Mouse (Mus musculus) limb, embryonic 15.5 days (tissue): ENCODE measurements at regions not wholly inside any gene's neighbourhood (a gene's known extent, or its start where the extent isn't known, plus 50 kb on each side); places are given as distances from the start of the nearest gene placed in this dataset.
"Not testable (repeated sequence)": the region's sequence is repeated elsewhere in the genome, so short reads cannot be mapped to it uniquely, and the experiment has no call there.

Source experiments
- ATAC-seq: fragments of 200-750 bp; cut with Nextera tagmentation; 2 replicates; pipeline ENCODE4 v1.8.0; 2017; ENCODE audit warnings: low read depth, moderate TSS enrichment; ENCODE audit not compliant: insufficient number of reproducible peaks, low FRiP score, low TSS enrichment
- H3K27ac ChIP-seq: fragments of 300-500 bp; sonication (generic); 2 replicates; pipeline ENCODE4 v1.5.1; 2015; ENCODE audit warnings: moderate library complexity, mild to moderate bottlenecking, inconsistent platforms
- H3K27me3 ChIP-seq: fragments of 300-500 bp; sonication (generic); 2 replicates; pipeline ENCODE4 v1.6.1; 2015; ENCODE audit warnings: inconsistent platforms
- H3K36me3 ChIP-seq: fragments of 300-500 bp; sonication (generic); 2 replicates; pipeline ENCODE4 v1.6.1; 2015; ENCODE audit warnings: inconsistent platforms
- H3K4me1 ChIP-seq: fragments of 300-500 bp; sonication (generic); 2 replicates; pipeline ENCODE4 v1.6.1; 2015; ENCODE audit warnings: inconsistent platforms
- H3K4me2 ChIP-seq: fragments of 300-500 bp; sonication (generic); 2 replicates; pipeline ENCODE4 v1.6.1; 2015; ENCODE audit warnings: mild to moderate bottlenecking, inconsistent platforms
- H3K4me3 ChIP-seq: fragments of 300-500 bp; sonication (generic); 2 replicates; pipeline ENCODE4 v1.5.1; 2015; ENCODE audit warnings: mild to moderate bottlenecking, inconsistent platforms
- H3K9ac ChIP-seq: fragments of 300-500 bp; sonication (generic); 2 replicates; pipeline ENCODE4 v1.6.1; 2015; ENCODE audit warnings: inconsistent platforms
- H3K9me3 ChIP-seq: fragments of 300-500 bp; sonication (generic); 2 replicates; pipeline ENCODE4 v1.6.1; 2016; ENCODE audit warnings: inconsistent platforms
- WGBS: fragments of 180-500 bp; shearing (Covaris S2); methylation state at CpG from one replicate; pipeline ENCODE4 v1.1.7; 2015; 5-methylcytosine and 5-hydroxymethylcytosine counted together

- Histone ChIP-seq H3K9me3 (no peaks in the 10 kb centered on the region), H3K4me2 (no peak overlapping the region), H3K4me1 (no peaks in the 10 kb centered on the region), H3K27ac (no peak overlapping the region), H3K9ac (no peak overlapping the region), H3K36me3 (no peaks in the 10 kb centered on the region), H3K4me3 (no peak overlapping the region), H3K27me3 (no peaks in the 10 kb centered on the region)
- no peak for ATAC-seq
- 76% methylated on average over 9 of the region's 9 CpGs for WGBS
Measured at GRCm38 (mm10) chr13:52296541-52297276, 234.4 kb downstream of the Diras2 start.

DNA sequence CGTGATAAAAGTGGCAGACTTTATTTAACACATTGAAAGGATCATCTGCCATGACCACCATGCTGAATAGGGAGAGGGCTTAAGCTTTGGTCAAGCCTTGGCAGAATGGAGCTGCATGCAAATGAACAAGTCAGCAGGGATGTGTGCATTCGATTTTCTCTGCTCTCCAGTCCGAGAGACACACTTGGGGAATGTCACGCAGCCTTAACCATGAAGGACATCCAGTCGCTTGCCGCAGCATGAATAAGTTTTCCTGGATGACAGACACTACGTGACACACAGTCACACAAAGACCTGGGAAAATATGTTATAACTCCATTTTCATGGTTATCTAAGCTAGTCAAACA lies 233.8 kb downstream of the Diras2 start:
- Histone ChIP-seq H3K4me3 (no peak overlapping the region), H3K36me3 (no peaks in the 10 kb centered on the region), H3K9me3 (no peaks in the 10 kb centered on the region), H3K27me3 (no peaks in the 10 kb centered on the region), H3K4me2 (no peak overlapping the region), H3K27ac (no peak overlapping the region), H3K4me1 (no peaks in the 10 kb centered on the region), H3K9ac (no peak overlapping the region)
- no peak for ATAC-seq
- WGBS = 90% methylated on average over 7 of the region's 7 CpGs

DNA sequence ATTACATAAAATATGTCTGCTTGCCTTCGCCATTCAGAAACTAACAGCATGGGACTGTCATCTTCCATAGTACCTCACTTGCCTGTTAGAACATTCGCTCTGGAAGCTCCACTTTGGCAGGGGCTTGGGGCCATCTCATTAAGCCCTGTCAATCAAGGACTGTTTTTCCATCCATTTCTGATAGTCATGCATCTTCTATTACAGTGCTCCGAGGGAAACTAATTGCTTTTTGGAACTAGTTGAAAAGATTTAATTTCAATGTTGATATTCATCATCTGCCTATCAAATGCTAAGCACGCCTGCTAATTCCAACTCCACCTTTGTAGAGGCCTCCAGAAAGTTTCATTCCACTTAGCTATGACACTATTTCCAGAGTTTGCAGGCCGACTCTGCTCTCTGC lies 232.7 kb downstream of the Diras2 start:
- Histone ChIP-seq H3K27ac (no peak overlapping the region), H3K36me3 (no peaks in the 10 kb centered on the region), H3K4me2 (no peak overlapping the region), H3K9me3 (no peaks in the 10 kb centered on the region), H3K4me3 (no peak overlapping the region), H3K9ac (no peak overlapping the region), H3K27me3 (no peaks in the 10 kb centered on the region), H3K4me1 (no peaks in the 10 kb centered on the region)
- 69% methylated on average over 5 of the region's 5 CpGs for WGBS
- ATAC-seq = no peak

- H3K4me3 ChIP-seq, H3K4me1 ChIP-seq, H3K27me3 ChIP-seq, H3K36me3 ChIP-seq, H3K9me3 ChIP-seq, H3K4me2 ChIP-seq, ATAC-seq, H3K27ac ChIP-seq, H3K9ac ChIP-seq: not testable (repeated sequence)
Measured at GRCm38 (mm10) chr13:52305328-52305727, 225.8 kb downstream of the Diras2 start.

GRCm38 (mm10) chr13:52306783-52307440 lies 224.2 kb downstream of the Diras2 start:
- Histone ChIP-seq H3K4me2 (no peak overlapping the region), H3K9me3 (no peaks in the 10 kb centered on the region), H3K27me3 (no peaks in the 10 kb centered on the region), H3K4me1 (no peaks in the 10 kb centered on the region), H3K36me3 (no peaks in the 10 kb centered on the region), H3K9ac (no peak overlapping the region), H3K27ac (no peak overlapping the region), H3K4me3 (no peak overlapping the region)
- ATAC-seq = no peak
- WGBS = 43% methylated on average over 9 of the region's 9 CpGs

DNA sequence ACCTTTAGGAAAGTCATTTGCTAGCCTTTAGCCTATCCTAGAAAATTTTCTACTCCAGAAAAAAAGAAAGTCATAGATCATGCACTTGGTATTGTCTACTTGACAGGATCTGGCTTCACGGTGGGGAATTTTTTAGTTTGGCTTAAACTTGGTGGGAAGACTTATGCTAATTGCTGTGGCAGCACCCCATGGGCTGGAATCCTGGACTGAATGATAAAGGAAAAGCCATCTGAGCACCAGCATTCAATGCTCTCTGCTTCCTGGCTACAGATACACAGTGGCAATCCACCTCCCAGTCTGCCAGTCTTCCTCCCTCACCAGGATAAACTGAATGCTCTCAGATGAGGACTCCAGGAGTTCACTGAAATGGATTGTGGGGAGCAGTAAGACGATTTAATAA lies 220.1 kb downstream of the Diras2 start:
- no peak overlapping the region for H3K4me3 ChIP-seq
- H3K9me3 ChIP-seq = no peaks in the 10 kb centered on the region
- H3K27ac ChIP-seq = no peak overlapping the region
- H3K4me2 ChIP-seq = no peak overlapping the region
- no peaks in the 10 kb centered on the region for H3K4me1 ChIP-seq
- WGBS = 44% methylated on average over 2 of the region's 2 CpGs
- ATAC-seq = no peak
- H3K36me3 ChIP-seq = no peaks in the 10 kb centered on the region
- no peak overlapping the region for H3K9ac ChIP-seq
- H3K27me3 ChIP-seq = no peaks in the 10 kb centered on the region

DNA sequence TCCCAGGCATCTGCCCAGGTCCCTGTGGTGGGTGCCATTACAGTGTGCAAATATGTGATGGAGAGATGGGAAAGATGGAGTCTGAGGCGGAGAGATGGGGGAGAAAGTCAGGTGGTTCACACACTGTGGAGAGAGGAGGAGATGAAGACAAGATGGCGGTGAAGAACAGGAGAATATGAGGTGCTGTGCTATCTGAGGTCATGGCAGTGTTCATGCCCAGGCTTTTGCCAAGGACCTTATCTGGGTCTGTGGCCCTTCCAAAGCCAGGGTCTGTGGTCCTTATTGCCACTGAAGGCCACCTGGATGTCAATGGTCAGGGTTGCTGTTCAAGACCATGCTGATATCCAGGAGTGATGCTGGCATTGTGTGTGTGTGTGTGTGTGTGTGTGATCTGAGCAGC lies 212.8 kb downstream of the Diras2 start:
- Histone ChIP-seq H3K4me1 (no peaks in the 10 kb centered on the region), H3K9me3 (no peaks in the 10 kb centered on the region), H3K36me3 (no peaks in the 10 kb centered on the region), H3K27me3 (no peaks in the 10 kb centered on the region), H3K9ac (no peak overlapping the region), H3K4me2 (no peak overlapping the region), H3K27ac (no peak overlapping the region), H3K4me3 (no peak overlapping the region)
- 96% methylated on average over 2 of the region's 2 CpGs for WGBS
- no peak for ATAC-seq

GRCm38 (mm10) chr13:52323691-52324090 lies 207.4 kb downstream of the Diras2 start:
- H3K36me3 ChIP-seq = no peaks in the 10 kb centered on the region
- no peak overlapping the region for H3K27ac ChIP-seq
- H3K4me2 ChIP-seq = no peak overlapping the region
- no peak overlapping the region for H3K9ac ChIP-seq
- no peak for ATAC-seq
- H3K4me3 ChIP-seq = no peak overlapping the region
- no peaks in the 10 kb centered on the region for H3K4me1 ChIP-seq
- no peaks in the 10 kb centered on the region for H3K9me3 ChIP-seq
- H3K27me3 ChIP-seq = no peaks in the 10 kb centered on the region
- 63% methylated on average over 3 of the region's 3 CpGs for WGBS

DNA sequence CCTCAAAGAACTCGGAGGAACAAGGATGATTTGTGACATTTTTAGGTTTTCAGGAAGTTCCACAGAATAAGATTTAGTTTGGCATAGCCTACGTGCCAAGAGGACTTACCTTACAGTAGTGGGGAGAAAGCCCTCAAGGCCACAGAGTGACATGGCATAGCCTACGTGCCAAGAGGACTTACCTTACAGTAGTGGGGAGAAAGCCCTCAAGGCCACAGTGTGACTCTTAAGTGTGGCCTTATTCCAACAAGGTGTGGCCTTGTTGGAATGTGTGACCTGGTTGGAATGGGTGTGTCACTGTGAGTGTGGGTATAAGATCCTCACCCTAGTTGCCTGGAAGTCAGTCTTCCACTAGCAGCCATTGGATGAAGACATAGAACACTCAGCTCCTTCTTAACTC lies 206.7 kb downstream of the Diras2 start:
- WGBS = 63% methylated on average over 3 of the region's 3 CpGs
- not testable (repeated sequence) for H3K9me3 ChIP-seq, H3K4me1 ChIP-seq, ATAC-seq, H3K9ac ChIP-seq, H3K27me3 ChIP-seq, H3K4me2 ChIP-seq, H3K27ac ChIP-seq, H3K4me3 ChIP-seq, H3K36me3 ChIP-seq

GRCm38 (mm10) chr13:52325647-52326046 lies 205.4 kb downstream of the Diras2 start:
- not testable (repeated sequence) for H3K27me3 ChIP-seq, H3K4me1 ChIP-seq, H3K9me3 ChIP-seq, ATAC-seq, H3K27ac ChIP-seq, H3K36me3 ChIP-seq, H3K4me2 ChIP-seq, H3K4me3 ChIP-seq, H3K9ac ChIP-seq
- WGBS = 88% methylated on average over 6 of the region's 6 CpGs

DNA sequence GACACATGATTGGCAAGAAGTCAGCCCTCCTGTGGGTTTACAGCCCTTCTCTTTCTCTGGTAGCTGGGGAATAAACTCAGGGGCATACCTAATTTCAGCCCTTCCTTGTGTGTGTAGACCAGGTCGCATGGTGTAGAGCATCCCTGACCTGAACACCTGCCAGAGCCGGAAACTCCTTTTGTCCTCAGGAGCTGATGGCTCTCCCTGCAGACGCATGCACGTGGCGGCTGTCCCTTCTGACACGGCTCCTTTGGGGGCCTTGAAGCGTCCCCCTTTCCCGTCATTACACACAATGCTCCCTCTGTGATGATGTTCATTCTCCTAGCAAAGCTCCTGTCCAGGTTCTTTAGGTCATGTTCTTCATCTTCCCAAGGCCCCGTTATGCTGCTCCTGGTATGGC lies 203.3 kb downstream of the Diras2 start:
- 88% methylated on average over 9 of the region's 9 CpGs for WGBS
- ATAC-seq = no peak
- Histone ChIP-seq H3K9ac (no peak overlapping the region), H3K27ac (no peak overlapping the region), H3K4me3 (no peak overlapping the region), H3K4me1 (no peaks in the 10 kb centered on the region), H3K4me2 (no peak overlapping the region), H3K27me3 (no peaks in the 10 kb centered on the region), H3K9me3 (no peaks in the 10 kb centered on the region), H3K36me3 (no peaks in the 10 kb centered on the region)

GRCm38 (mm10) chr13:52328766-52329165 lies 202.3 kb downstream of the Diras2 start:
- Histone ChIP-seq H3K4me3 (no peak overlapping the region), H3K4me2 (no peak overlapping the region), H3K27ac (no peak overlapping the region), H3K9me3 (no peaks in the 10 kb centered on the region), H3K36me3 (no peaks in the 10 kb centered on the region), H3K4me1 (no peaks in the 10 kb centered on the region), H3K27me3 (no peaks in the 10 kb centered on the region), H3K9ac (no peak overlapping the region)
- WGBS = 55% methylated on average over 8 of the region's 8 CpGs
- no peak for ATAC-seq

DNA sequence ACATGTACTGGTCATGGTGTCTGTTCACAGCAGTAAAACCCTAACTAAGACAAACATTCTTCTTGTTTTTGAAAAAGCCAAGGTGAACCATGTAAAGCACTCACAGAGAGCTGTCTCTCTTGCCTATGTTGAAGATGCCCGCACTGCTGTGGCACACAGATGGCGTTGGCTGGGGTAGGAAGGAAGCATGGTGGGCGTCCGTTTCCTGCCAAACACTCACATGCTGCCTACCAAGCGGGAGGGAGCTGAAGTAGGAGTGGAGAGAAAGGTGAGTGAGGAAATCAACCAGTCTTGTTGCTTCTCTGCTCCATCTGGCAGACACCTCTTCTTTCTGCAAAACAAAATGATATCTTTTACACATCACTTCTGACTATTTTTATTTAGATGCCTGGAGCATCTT lies 200.0 kb downstream of the Diras2 start:
- Histone ChIP-seq H3K4me3 (no peak overlapping the region), H3K9me3 (no peaks in the 10 kb centered on the region), H3K27me3 (no peaks in the 10 kb centered on the region), H3K4me1 (no peaks in the 10 kb centered on the region), H3K9ac (no peak overlapping the region), H3K4me2 (no peak overlapping the region), H3K27ac (no peak overlapping the region), H3K36me3 (no peaks in the 10 kb centered on the region)
- no peak for ATAC-seq
- WGBS = 77% methylated on average over 5 of the region's 5 CpGs
